Mouse (Mus musculus) mouse trophoblast stem cell (cell line): Measurements from ENCODE around the gene Tiparp.

Source experiments
- in situ Hi-C, 2 experiments: fragments of 300-500 bp; cut with MseI, MboI; formaldehyde crosslinking; loops; 2 replicates in 1 of 2; 3 replicates in 1 of 2; pipeline ENCODE4 v1.15.1; 2025

Tiparp gene

GRCm38 (mm10) chr3:65528614-65529470, 632 bp downstream of the Tiparp start:
- in situ Hi-C loops: loop anchor here (25.0 kb wide), 2 partner anchors 333 to 408 kb away; no protein-coding TSS in a partner anchor

- in situ Hi-C loops: loop anchor here (25.0 kb wide), 2 partner anchors 333 to 408 kb away; no protein-coding TSS in a partner anchor
Observed at GRCm38 (mm10) chr3:65529471-65530215, 1.4 kb downstream of the Tiparp start.

DNA sequence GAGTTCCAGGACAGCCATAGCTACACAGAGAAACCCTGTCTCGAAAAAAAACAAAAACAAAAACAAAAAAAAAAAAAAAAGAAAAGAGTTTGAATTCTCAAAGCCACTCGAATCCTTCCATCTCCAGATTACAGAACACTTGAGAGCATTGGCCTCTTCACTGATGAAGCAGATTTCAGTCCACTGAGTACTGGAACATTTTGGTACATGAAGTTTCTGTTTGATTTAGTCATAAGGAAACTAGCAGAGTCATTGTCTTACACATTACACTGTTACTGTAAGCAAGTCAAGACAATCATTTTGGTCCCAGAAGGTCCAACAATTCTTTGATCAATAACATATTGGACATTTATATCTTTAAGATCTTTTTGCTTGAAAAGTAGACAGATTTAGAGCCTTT, 4.8 kb downstream of the Tiparp start:
- in situ Hi-C loops: loop anchor here (25.0 kb wide), 2 partner anchors 329 to 404 kb away; no protein-coding TSS in a partner anchor

DNA sequence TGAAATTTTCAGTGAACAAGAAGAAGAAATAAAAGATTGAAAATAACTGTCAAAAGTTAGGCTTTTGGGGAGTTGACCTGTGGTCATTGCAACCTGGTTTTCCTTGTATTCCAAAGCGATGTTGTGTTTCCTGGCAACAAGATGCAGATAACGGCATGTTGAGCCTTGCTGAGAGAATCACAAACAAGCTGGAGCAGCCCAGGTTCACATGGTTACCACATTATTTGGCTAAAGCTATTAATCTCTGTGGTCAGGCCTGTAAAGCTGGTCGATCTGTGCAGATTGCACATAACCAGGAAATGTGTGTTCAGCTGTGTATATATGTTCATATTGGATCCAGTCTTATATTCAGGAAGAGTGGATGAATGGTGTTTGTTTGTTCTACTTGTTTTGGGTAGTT, 5.4 kb downstream of the Tiparp start:
- in situ Hi-C loops: loop anchor here (25.0 kb wide), 2 partner anchors 329 to 404 kb away; no protein-coding TSS in a partner anchor

DNA sequence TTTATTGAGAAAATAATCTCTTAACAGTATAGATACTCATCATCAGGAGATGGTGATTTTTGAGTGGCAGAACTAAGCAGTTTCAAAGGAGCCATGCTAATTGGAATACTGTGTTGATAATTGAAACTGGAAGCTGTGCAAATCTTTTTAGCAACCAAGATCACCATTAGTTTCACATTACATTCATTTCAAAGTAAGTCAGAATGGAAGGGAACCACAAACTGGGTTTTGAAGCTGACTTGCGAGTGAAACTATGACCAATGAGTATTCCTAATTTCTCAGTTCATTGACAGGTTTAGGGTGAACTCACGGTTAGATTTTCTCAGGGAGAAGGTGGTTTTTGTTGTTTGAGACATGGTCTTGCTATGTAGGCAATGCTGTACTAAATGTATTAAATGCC, 6.3 kb downstream of the Tiparp start:
- in situ Hi-C loops: loop anchor here (25.0 kb wide), 2 partner anchors 328 to 403 kb away; no protein-coding TSS in a partner anchor

DNA sequence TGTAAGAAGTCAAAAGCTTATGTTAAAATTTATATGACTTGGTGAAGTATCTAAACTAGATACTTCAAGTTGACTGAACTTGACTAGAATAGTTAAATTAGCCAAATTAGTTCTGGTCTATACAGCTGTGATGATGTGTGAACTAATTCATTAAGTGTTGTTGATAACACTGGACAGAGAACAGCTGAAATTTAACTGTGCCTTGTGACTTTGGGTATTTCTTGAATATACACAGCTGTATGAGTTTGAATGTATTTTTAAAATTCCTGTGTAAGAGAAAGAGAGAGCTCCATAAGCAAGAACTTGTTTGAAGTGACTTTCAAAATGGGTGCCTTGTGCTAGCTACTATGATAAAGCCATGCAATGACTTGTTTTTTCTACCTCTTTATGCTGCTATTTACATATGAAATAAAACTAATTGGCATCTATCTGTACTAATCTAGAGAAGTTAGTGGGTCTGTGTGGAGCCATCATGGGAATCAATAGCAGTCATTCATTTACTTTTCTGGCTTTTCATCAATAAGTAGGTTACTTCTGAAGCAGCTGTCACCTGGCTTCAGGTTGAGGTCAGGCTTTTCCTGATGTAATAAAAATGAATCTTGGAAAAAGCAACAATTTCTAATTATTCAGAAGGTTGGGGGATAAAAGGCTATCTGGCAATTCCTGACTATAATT, 7.0 kb downstream of the Tiparp start:
- in situ Hi-C loops: loop anchor here (25.0 kb wide), 2 partner anchors 327 to 402 kb away; no protein-coding TSS in a partner anchor

- in situ Hi-C loops: loop anchor here (25.0 kb wide), 2 partner anchors 325 to 400 kb away; no protein-coding TSS in a partner anchor
Observed at GRCm38 (mm10) chr3:65537288-65537687, 9.1 kb downstream of the Tiparp start.

GRCm38 (mm10) chr3:65540906-65541551, 12.8 kb downstream of the Tiparp start:
- in situ Hi-C loops: loop anchor here (25.0 kb wide), 2 partner anchors 321 to 396 kb away; no protein-coding TSS in a partner anchor

DNA sequence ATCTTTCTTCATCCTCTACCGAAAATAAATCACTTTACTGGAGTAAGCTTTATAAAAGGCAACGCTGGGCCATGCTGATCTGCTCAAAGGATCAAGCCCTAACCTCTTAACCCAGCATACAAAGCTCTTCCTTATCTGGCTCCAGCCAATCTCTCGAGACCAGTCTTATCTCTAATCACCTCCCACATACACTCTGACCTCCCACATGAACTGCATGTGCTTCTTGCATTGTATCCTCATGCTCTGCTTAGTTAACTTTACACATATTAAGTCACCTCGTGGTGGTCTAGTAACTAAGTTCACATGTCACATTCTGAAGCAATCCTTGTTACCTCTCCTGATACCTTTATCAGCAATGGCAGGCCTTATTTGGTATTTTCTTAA, 13.3 kb downstream of the Tiparp start:
- in situ Hi-C loops: loop anchor here (25.0 kb wide), 2 partner anchors 321 to 396 kb away; no protein-coding TSS in a partner anchor

GRCm38 (mm10) chr3:65549785-65550184, 21.6 kb downstream of the Tiparp start:
- in situ Hi-C loops: loop anchor here (25.0 kb wide), 2 partner anchors 313 to 388 kb away; no protein-coding TSS in a partner anchor

GRCm38 (mm10) chr3:65551065-65551464, 22.9 kb downstream of the Tiparp start:
- in situ Hi-C loops: no loop called here

DNA sequence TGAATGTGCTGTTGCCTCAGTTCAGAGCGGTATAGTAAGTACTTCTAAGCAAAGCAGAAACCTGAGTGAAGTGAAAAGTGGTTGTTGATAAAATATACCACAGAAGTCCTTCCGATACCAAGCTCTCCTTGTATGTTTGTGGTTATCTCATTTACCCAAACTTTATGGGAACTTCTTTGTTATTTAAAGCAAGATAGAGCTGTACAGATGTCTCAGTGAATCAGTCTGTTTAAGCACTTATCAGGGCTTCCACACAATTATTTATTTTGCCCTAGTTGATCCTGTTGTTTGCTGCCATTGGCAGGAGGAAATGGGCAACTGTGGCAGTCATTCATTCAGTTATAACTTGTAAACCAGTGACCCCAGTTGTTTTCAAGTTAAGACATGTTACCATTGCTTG, 26.4 kb downstream of the Tiparp start:
- in situ Hi-C loops: no loop called here

DNA sequence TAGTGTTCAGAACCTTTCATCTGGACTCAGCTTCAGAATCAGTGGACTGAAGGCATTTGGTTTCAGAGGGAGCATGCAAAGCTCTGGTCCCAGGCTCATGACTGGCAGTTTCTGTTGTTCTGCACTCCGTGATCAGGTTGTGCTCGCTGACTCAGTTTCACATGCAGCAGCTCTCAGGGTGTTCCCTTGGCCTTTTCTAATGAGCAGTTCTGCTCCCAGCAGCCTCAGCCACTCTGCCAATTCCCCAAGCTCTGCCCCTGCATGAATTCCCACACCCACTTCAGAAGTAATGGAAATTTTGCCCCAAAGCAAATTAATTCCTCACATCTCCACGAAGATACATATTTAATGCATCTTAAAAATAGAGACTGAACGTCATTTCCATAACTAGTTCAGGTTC, 30.5 kb downstream of the Tiparp start:
- in situ Hi-C loops: no loop called here

- in situ Hi-C loops: no loop called here
Observed at GRCm38 (mm10) chr3:65562212-65562611, 34.0 kb downstream of the Tiparp start.

GRCm38 (mm10) chr3:65562694-65563093, 34.5 kb downstream of the Tiparp start:
- in situ Hi-C loops: no loop called here

- in situ Hi-C loops: no loop called here
Observed at GRCm38 (mm10) chr3:65563926-65564624, 35.9 kb downstream of the Tiparp start.

DNA sequence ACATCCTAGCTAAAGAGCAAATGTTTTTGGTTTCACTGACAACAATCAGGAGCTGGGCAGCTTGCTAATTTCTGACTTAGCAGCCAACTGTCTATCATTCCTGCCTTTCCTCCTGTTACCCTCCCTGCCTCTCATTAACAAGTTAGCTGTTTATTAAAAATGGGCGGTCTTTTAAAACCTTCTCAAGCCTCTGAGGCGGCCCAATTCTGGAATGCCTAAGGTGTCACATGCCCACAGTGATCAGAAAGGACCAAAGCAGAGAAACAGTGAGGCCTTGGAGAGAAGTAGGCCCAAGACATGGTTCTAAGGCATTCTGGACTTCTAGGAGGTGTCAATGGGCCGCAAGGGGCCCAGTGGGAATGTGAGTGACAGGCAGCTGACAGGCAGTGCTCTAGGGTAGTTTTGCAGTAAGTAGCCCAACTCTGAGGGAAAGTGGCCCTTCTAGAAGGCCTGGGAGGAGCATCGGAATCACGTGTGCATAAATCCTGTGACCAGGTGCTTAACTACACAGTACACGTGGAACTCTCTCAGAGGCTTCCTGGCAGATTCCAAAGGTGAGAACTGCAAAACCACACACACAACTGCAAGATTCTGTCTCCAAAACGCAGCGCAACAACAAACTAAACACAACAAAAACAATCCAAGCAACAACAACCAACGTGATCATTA, 37.6 kb downstream of the Tiparp start:
- in situ Hi-C loops: no loop called here

- in situ Hi-C loops: no loop called here
Observed at GRCm38 (mm10) chr3:65569941-65570340, 41.7 kb downstream of the Tiparp start.

GRCm38 (mm10) chr3:65573516-65573915, 45.3 kb downstream of the Tiparp start:
- in situ Hi-C loops: no loop called here

DNA sequence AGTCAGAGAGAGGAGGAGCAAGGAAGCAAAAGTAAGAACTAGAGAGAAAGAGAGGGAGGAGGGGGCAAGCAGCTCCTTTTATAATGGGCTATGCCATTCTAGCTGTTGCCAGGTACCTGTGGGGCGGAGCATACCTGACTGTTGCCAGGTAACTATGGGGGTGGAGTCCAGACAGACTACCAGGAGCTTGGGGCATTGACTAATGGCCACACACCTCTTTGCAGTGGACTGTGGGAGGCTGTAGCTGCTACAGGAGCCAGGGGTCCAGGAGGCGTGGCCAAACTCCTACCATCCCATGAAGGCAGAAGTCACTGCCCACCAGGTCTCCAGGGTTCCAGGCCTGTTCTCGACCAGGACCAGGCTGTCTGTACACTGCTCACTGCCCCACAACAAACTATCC, 49.4 kb downstream of the Tiparp start:
- in situ Hi-C loops: no loop called here
